Mouse (Mus musculus) liver, postnatal 0 days (tissue): ENCODE data around the gene Mrpl42.

ENCODE experiments used
- CTCF ChIP-seq: sonication (generic); IDR thresholded peaks from 2 replicates; pipeline ENCODE4 v1.5.1; 2016; ENCODE audit warnings: antibody characterized with exemption, low read depth
- EP300 ChIP-seq: IDR thresholded peaks from 2 replicates; pipeline ENCODE4 v1.6.1; 2016; ENCODE audit warnings: antibody characterized with exemption, low read depth, mild to moderate bottlenecking

DNA sequence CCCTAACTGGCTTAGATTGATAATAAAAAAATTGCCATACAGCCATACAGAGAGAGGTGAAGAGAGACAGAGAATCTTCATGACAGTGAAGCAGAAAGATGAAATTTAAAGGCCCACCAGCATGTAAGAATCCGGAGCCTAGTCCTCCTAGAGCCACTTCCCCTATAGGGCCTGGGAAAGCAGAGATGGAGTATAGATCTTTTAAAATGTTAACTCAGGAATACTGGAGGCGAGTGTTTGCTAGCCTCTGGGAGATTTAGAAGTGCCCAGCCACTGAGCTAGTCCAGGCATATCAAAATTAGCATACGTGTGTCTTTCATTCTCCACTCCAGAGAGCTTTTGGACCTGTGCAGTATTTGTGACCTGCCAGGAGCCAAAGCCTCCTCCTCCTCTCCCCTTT lies 7.5 kb upstream of the Mrpl42 start:
- TF ChIP-seq CTCF (no peak), EP300 (no peak)
